In the genomic region with DNA sequence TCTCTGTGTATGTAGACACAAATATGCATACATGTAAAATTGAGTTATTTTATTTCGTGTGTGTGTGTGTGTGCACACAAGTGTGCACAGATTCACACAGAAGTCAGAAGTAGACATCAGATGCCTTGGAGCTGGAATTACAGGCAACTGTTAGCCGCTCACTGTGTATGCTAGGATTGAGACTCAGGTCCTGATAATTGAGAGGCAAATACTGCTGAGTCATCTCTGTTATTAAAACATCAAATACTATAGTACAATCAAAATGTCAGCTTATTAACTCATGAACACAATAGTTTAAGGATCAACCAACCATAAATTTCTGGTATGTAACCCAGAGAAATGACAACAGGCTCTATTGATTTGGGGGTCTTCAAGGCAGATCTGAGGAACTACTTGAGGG, we compare ENCODE assay signal across 25 mouse cellular contexts.
DNase-seq lines count a peak whose midpoint lies in the region; ATAC-seq lines count a peak whose summit lies in the region.
"Had no signal": no experiment of that assay in that cellular context is flagged by ENCODE, and none has a peak within 500 bp of the region (broad histone marks: within the 10 kb centered on the region; RNA-seq: fewer than 3 reads in every experiment).

No protein-coding gene starts in this region.

- WGBS in midbrain, embryonic 11.5 days, result 83% methylated on average over 2 of the region's 2 CpGs
- WGBS in midbrain, embryonic 15.5 days, result 95% methylated on average over 2 of the region's 2 CpGs

- H3K4me2 ChIP-seq in midbrain, embryonic 11.5 days, result no peak overlapping the region
- no peak overlapping the region for H3K4me2 ChIP-seq in midbrain, embryonic 15.5 days
- H3K4me2 ChIP-seq: embryonic facial prominence, embryonic 13.5 days; embryonic facial prominence, embryonic 15.5 days; forebrain, embryonic 12.5 days had no signal

- no peaks in the 10 kb centered on the region for H3K36me3 ChIP-seq in midbrain, embryonic 11.5 days (ENCODE audit: control insufficient read depth, insufficient read depth, low read length)
- no peaks in the 10 kb centered on the region for H3K36me3 ChIP-seq in midbrain, embryonic 15.5 days (replicated peaks)
- H3K36me3 ChIP-seq: embryonic facial prominence, embryonic 13.5 days; embryonic facial prominence, embryonic 15.5 days; forebrain, embryonic 10.5 days; forebrain, embryonic 12.5 days; G1E had no signal

- H3K27me3 ChIP-seq in midbrain, embryonic 11.5 days (ENCODE audit: control insufficient read depth, insufficient read depth, low read length), result no peaks in the 10 kb centered on the region
- H3K27me3 ChIP-seq in midbrain, embryonic 15.5 days (replicated peaks), result no peaks in the 10 kb centered on the region
- H3K27me3 ChIP-seq: embryonic facial prominence, embryonic 13.5 days; embryonic facial prominence, embryonic 15.5 days; forebrain, embryonic 12.5 days; Patski had no signal

- no peaks in the 10 kb centered on the region for H3K9me3 ChIP-seq in midbrain, embryonic 11.5 days (ENCODE audit: control insufficient read depth, low read length)
- no peaks in the 10 kb centered on the region for H3K9me3 ChIP-seq in midbrain, embryonic 15.5 days
- H3K9me3 ChIP-seq: embryonic facial prominence, embryonic 13.5 days; embryonic facial prominence, embryonic 15.5 days; forebrain, embryonic 10.5 days; forebrain, embryonic 12.5 days; G1E had no signal

- no peak for ATAC-seq in midbrain, embryonic 11.5 days (ENCODE audit: low FRiP score)
- ATAC-seq in midbrain, embryonic 15.5 days (replicated peaks), result no peak
- peak; percentile 56; the same call in 1 of the 2 replicates for ATAC-seq in erythroblast, adult 5-6 weeks (replicated peaks; ENCODE audit: low FRiP score, poor library complexity, severe bottlenecking)
- ATAC-seq: activated CD4-positive, CD25-positive, alpha-beta regulatory T cell, adult 4 months; CD4-positive, CD25-positive, alpha-beta regulatory T cell, adult 4 months; forebrain, embryonic 14.5 days; forebrain, embryonic 16.5 days; Patski had no signal

- no peaks in the 10 kb centered on the region for H3K4me1 ChIP-seq in midbrain, embryonic 11.5 days (ENCODE audit: control insufficient read depth, insufficient read depth, low read length)
- H3K4me1 ChIP-seq in midbrain, embryonic 15.5 days, result no peaks in the 10 kb centered on the region
- H3K4me1 ChIP-seq: embryonic facial prominence, embryonic 13.5 days; embryonic facial prominence, embryonic 15.5 days; forebrain, embryonic 10.5 days; forebrain, embryonic 12.5 days had no signal

- H3K9ac ChIP-seq in midbrain, embryonic 11.5 days (ENCODE audit: low read length), result no peak overlapping the region
- H3K9ac ChIP-seq in midbrain, embryonic 15.5 days, result no peak overlapping the region
- H3K9ac ChIP-seq: embryonic facial prominence, embryonic 13.5 days; embryonic facial prominence, embryonic 15.5 days; forebrain, embryonic 12.5 days had no signal

- H3K4me3 ChIP-seq in midbrain, embryonic 11.5 days (ENCODE audit: low read depth, low read length), result no peak overlapping the region
- H3K4me3 ChIP-seq in midbrain, embryonic 15.5 days, result no peak overlapping the region
- H3K4me3 ChIP-seq: embryonic facial prominence, embryonic 13.5 days; embryonic facial prominence, embryonic 15.5 days; forebrain, embryonic 10.5 days; forebrain, embryonic 12.5 days had no signal

- DNase-seq in midbrain, embryonic 11.5 days (ENCODE audit: low spot score, missing footprints), result peak; percentile 12
- no peak for DNase-seq in cerebellum, adult 8-10 months
- DNase-seq in gastrocnemius, postnatal 10 days, result no peak
- DNase-seq: adrenal gland, adult 8-10 months; adrenal gland, postnatal 14 days; adrenal gland, postnatal 36 days; B cell, adult 2 months; cerebellum, adult 11-12 months; cerebellum, adult 2 months; cerebellum, adult 9-11 months; cerebellum, postnatal 14 days; cerebellum, postnatal 36 days; embryo, embryonic 11 days had no signal

- H3K27ac ChIP-seq in midbrain, embryonic 11.5 days (ENCODE audit: low read depth, low read length), result no peak overlapping the region
- H3K27ac ChIP-seq in midbrain, embryonic 15.5 days, result no peak overlapping the region
- H3K27ac ChIP-seq: embryonic facial prominence, embryonic 13.5 days; embryonic facial prominence, embryonic 15.5 days; forebrain, embryonic 10.5 days; forebrain, embryonic 12.5 days had no signal
